Mouse (Mus musculus) olfactory bulb, adult 2 months (tissue): Measurements from ENCODE around the gene Wfdc17.

ENCODE experiments used
- CTCF ChIP-seq: fragments of 200-500 bp; IDR thresholded peaks from 2 replicates; pipeline ENCODE4 v1.5.1; 2012; ENCODE audit warnings: low read depth, mild to moderate bottlenecking, low read length, moderate library complexity; ENCODE audit not compliant: insufficient read depth
- POLR2A ChIP-seq: fragments of 200-500 bp; IDR thresholded peaks from 2 replicates; pipeline ENCODE4 v1.6.1; 2012; ENCODE audit warnings: mild to moderate bottlenecking, low read depth, low read length, moderate library complexity; ENCODE audit not compliant: insufficient read depth

- TF ChIP-seq CTCF (no peak), POLR2A (no peak)
Measured at GRCm38 (mm10) chr11:83703705-83704104, at the start of gene Wfdc17.
